Mouse (Mus musculus) forebrain, postnatal 0 days (tissue): ENCODE measurements around the gene Mrpl32. TPM values are rescaled to one million over a fixed set of nuclear protein-coding genes. Genes with fewer than 3 reads are reported as not detected.

Source experiments
- ATAC-seq: fragments of 200-750 bp; cut with Nextera tagmentation; 2 replicates; pipeline ENCODE4 v1.8.0; 2017; ENCODE audit warnings: mild to moderate bottlenecking, moderate library complexity
- DNase-seq: peaks from one replicate; pipeline ENCODE4 v3.0.0-alpha.2; 2015
- H3K27ac ChIP-seq: fragments of 300-500 bp; sonication (generic); 2 replicates; pipeline ENCODE4 v1.5.1; 2014; ENCODE audit warnings: low read depth, mild to moderate bottlenecking, antibody characterized with exemption, low read length, moderate library complexity, mixed read lengths
- H3K27me3 ChIP-seq: fragments of 300-500 bp; sonication (generic); 2 replicates; pipeline ENCODE4 v1.6.1; 2014; ENCODE audit warnings: mild to moderate bottlenecking, low read length, mixed read lengths; ENCODE audit not compliant: insufficient read depth
- H3K36me3 ChIP-seq: fragments of 300-500 bp; sonication (generic); 2 replicates; pipeline ENCODE4 v1.6.1; 2014; ENCODE audit warnings: mild to moderate bottlenecking, moderate library complexity; ENCODE audit not compliant: insufficient read depth
- H3K4me1 ChIP-seq: fragments of 300-500 bp; sonication (generic); 2 replicates; pipeline ENCODE4 v1.6.1; 2014; ENCODE audit warnings: antibody characterized with exemption; ENCODE audit not compliant: insufficient read depth
- H3K4me2 ChIP-seq: fragments of 300-500 bp; sonication (generic); 2 replicates; pipeline ENCODE4 v1.6.1; 2014; ENCODE audit warnings: low read depth, mild to moderate bottlenecking, moderate library complexity
- H3K4me3 ChIP-seq: fragments of 300-500 bp; sonication (generic); 2 replicates; pipeline ENCODE4 v1.5.1; 2014; ENCODE audit warnings: low read depth, low read length, mixed read lengths
- H3K9ac ChIP-seq: fragments of 300-500 bp; sonication (generic); 2 replicates; pipeline ENCODE4 v1.6.1; 2014; ENCODE audit warnings: mild to moderate bottlenecking
- H3K9me3 ChIP-seq: fragments of 300-500 bp; sonication (generic); 2 replicates; pipeline ENCODE4 v1.6.1; 2016; ENCODE audit warnings: low read length
- CTCF ChIP-seq: sonication (generic); IDR thresholded peaks from 2 replicates; pipeline ENCODE4 v1.5.1; 2016; ENCODE audit warnings: antibody characterized with exemption, control low read depth, low read depth
- WGBS: fragments of 180-500 bp; shearing (Covaris S2); extraction: QIAGEN DNeasy Blood & Tissue Kit; methylation state at CpG from one replicate; pipeline ENCODE4 v1.1.7; 2014; 5-methylcytosine and 5-hydroxymethylcytosine counted together
- polyA plus RNA-seq: library from polyadenylated mRNA; unstranded; fragments of >200 nt; fragmentation: Nextera tagmentation; extraction: Ambion mirVana; gene quantifications from 2 replicates; pipeline ENCODE4 v1.2.1, GENCODE M21; 2015
- total RNA-seq: library from RNA; depleted of rRNA; stranded (reverse); fragments of >200 nt; gene quantifications from 2 replicates; pipeline ENCODE4 v1.2.3, GENCODE M21; 2014; rRNA removed

Gene Mrpl32
- total and polyA plus RNA-seq, 2 experiments from 2014 or later: 36.1 to 114 TPM

DNA sequence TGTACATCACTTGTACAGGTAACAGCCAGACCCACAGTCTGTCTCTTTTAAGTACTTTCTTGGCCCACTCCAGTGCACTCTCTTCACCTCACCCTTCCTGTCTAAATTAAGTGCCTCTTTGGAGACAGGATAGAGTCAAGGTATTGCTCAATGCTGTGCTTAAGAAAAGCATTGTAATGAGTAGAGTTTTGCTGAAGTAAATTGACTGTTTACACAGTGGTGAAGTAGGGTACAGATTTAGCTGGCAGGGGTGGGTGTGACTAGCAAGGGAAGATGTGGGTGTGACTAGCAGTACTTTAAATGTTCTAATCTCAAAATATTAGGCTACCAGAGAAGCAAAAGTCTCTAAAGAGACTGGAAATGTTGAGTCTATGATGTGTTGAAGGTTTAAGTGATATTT lies 5.3 kb downstream of the Mrpl32 start:
- no peak for ATAC-seq
- no peak overlapping the region for H3K4me2 ChIP-seq
- no peak for TF ChIP-seq CTCF

DNA sequence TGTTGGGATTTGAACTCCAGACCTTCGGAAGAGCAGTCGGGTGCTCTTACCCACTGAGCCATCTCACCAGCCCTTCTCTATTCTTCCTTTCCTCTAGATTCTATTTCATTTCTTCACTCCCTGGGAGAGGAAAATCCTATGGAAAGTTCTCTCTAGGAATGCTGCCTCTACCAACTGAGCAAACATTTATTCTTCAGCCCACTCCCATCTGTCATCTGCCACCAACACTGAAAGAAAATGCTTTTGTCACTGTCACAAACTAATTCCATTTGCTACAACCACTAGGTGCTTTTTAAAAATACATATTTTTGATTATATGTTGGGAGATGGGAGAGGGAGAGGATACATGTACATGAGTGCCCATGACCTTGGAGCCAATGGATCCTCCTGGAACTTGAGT lies 10.2 kb downstream of the Mrpl32 start:
- H3K4me2 ChIP-seq: no peak overlapping the region
- no peak overlapping the region for H3K4me3 ChIP-seq
- WGBS: 89% methylated on average over 2 of the region's 2 CpGs
- no peaks in the 10 kb centered on the region for H3K4me1 ChIP-seq
- H3K27me3 ChIP-seq: no peaks in the 10 kb centered on the region
- ATAC-seq (no peak), DNase-seq (no peak)
- H3K27ac ChIP-seq: no peak overlapping the region
- no peaks in the 10 kb centered on the region for H3K36me3 ChIP-seq
- TF ChIP-seq CTCF: no peak
- no peaks in the 10 kb centered on the region for H3K9me3 ChIP-seq
- H3K9ac ChIP-seq: no peak overlapping the region

More for the DNA sequence above, 5.3 kb downstream of the Mrpl32 start:
- peaks cover 15% of the 10 kb centered on the region for H3K36me3 ChIP-seq
- no peaks in the 10 kb centered on the region for H3K4me1 ChIP-seq
- no peaks in the 10 kb centered on the region for H3K9me3 ChIP-seq
- H3K9ac ChIP-seq: no peak overlapping the region
- H3K4me3 ChIP-seq: no peak overlapping the region
- no peaks in the 10 kb centered on the region for H3K27me3 ChIP-seq
- no peak for DNase-seq
- no peak overlapping the region for H3K27ac ChIP-seq

DNA sequence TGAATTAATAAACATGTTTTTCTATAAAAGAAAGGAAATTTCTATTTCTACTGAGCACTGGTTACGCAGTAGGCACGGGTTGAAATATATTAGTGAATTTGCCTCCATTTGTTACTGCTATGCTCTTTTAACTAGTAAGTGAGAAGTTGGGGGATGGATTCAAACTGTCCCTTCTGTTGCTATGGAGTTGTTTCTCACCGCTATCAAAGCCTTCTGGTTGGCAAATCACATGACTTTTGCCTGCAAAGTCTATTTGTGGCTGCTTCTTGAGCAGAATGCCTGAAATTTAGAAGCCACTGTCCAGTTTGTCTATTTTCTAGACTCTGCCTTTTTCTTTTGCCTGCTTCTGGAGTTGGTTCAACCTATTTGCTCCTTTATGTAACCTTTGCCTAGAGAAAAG lies 32.6 kb downstream of the Mrpl32 start:
- WGBS: 83% methylated on average over 3 of the region's 3 CpGs
- Histone ChIP-seq H3K4me3 (no peak overlapping the region), H3K27me3 (no peaks in the 10 kb centered on the region), H3K9ac (no peak overlapping the region), H3K36me3 (no peaks in the 10 kb centered on the region), H3K4me2 (no peak overlapping the region), H3K4me1 (no peaks in the 10 kb centered on the region), H3K9me3 (no peaks in the 10 kb centered on the region), H3K27ac (no peak overlapping the region)
- TF ChIP-seq CTCF: no peak
- DNase-seq: peak; percentile 2
- ATAC-seq: no peak

DNA sequence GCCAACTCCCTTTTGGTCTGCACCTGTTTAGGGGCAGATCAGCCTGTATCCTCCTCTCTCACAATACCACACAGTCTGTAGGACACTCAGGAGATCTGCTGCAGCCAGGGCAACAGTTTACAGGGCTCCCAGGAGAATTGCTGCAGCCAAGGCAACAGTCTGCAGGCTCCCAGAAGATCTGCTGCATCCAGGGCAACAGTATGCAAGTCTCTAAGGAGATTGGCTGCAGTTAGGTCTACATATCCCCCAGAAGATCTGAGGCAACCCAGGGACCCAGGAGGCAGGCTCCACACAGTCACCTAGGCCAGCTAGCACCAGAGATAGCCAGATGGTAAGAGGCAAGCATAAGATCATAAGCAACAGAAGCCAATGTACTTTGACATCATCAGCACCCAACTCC lies 38.8 kb downstream of the Mrpl32 start:
- no peaks in the 10 kb centered on the region for H3K9me3 ChIP-seq
- no peak for TF ChIP-seq CTCF
- ATAC-seq (no peak), DNase-seq (no peak)
- no peak overlapping the region for H3K27ac ChIP-seq
- no peak overlapping the region for H3K9ac ChIP-seq
- no peaks in the 10 kb centered on the region for H3K27me3 ChIP-seq
- no peaks in the 10 kb centered on the region for H3K4me1 ChIP-seq
- no peak overlapping the region for H3K4me2 ChIP-seq
- H3K4me3 ChIP-seq: no peak overlapping the region
- no peaks in the 10 kb centered on the region for H3K36me3 ChIP-seq

DNA sequence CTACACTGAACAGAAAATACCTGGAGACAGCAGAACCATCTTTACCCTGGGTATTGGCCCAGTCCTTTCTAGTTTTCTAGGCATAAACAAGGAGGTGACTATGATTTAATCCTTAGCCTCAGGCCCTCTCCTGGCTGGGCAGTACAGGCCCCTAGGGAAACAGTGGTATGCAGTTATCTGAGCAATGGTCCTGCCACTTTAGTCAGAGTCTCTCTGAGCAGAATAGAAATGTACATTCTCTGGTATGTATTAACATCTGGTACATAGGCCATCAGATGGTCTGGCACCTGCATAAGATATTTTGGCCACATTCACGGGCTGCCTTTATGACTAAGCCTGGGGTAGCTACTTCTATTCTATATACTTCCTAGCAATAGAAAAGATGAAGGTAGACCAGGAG lies 51.6 kb downstream of the Mrpl32 start:
- TF ChIP-seq CTCF: no peak
- ATAC-seq (no peak), DNase-seq (no peak)
- H3K27ac ChIP-seq: no peak overlapping the region
- 93% methylated on average over 1 of the region's 1 CpGs for WGBS
- no peak overlapping the region for H3K4me2 ChIP-seq
- no peaks in the 10 kb centered on the region for H3K27me3 ChIP-seq
- H3K9ac ChIP-seq: no peak overlapping the region
- no peak overlapping the region for H3K4me3 ChIP-seq
- H3K9me3 ChIP-seq: no peaks in the 10 kb centered on the region
- H3K4me1 ChIP-seq: no peaks in the 10 kb centered on the region
- H3K36me3 ChIP-seq: no peaks in the 10 kb centered on the region

Other genes with a start within 250 kb of the Mrpl32 start
- 131 and 156 TPM in 2 replicates for gene Hecw1, start 89.9 kb downstream of the Mrpl32 start, total RNA-seq
- 20.3 and 33.6 TPM in 2 replicates for gene Hecw1, start 89.9 kb downstream of the Mrpl32 start, polyA plus RNA-seq
- gene Psma2, start 75 bp upstream of the Mrpl32 start, total RNA-seq: 88.8 and 103 TPM in 2 replicates
- 181 and 221 TPM in 2 replicates for gene Psma2, start 75 bp upstream of the Mrpl32 start, polyA plus RNA-seq
- gene AW209491, start 17.0 kb upstream of the Mrpl32 start, total RNA-seq: 15.6 and 18.5 TPM in 2 replicates
- 22.7 and 29.1 TPM in 2 replicates for gene AW209491, start 17.0 kb upstream of the Mrpl32 start, polyA plus RNA-seq